Mouse (Mus musculus): ENCODE results near the gene 2310061I04Rik.

2310061I04Rik gene

GRCm38 (mm10) chr17:35870884-35871696 is 26.1 kb downstream of the 2310061I04Rik start:
- no peak for DNase-seq (ENCODE audit: low read depth, low spot score)

- peak; percentile 59 for DNase-seq (ENCODE audit: low read depth, low spot score)
Observed at GRCm38 (mm10) chr17:35870151-35870883, 26.9 kb downstream of the 2310061I04Rik start.

- peak; percentile 35 for DNase-seq (ENCODE audit: low read depth, low spot score)
Observed at GRCm38 (mm10) chr17:35869346-35870067, 27.7 kb downstream of the 2310061I04Rik start.

- DNase-seq (ENCODE audit: low read depth, low spot score) = no peak
Observed at GRCm38 (mm10) chr17:35868961-35869345, 28.3 kb downstream of the 2310061I04Rik start.

- peak; percentile 47 for DNase-seq (ENCODE audit: low read depth, low spot score)
Observed at GRCm38 (mm10) chr17:35868165-35868820, 28.9 kb downstream of the 2310061I04Rik start.

GRCm38 (mm10) chr17:35866911-35867890 is 30.0 kb downstream of the 2310061I04Rik start:
- no peak for DNase-seq (ENCODE audit: low read depth, low spot score)

- DNase-seq (ENCODE audit: low read depth, low spot score) = peak; percentile 54
Observed at GRCm38 (mm10) chr17:35866281-35866831, 30.9 kb downstream of the 2310061I04Rik start.

- DNase-seq (ENCODE audit: low read depth, low spot score) = peak; percentile 70
Observed at GRCm38 (mm10) chr17:35865481-35866280, 31.6 kb downstream of the 2310061I04Rik start, which contains the start of gene Ppp1r18. Gene Ppp1r18, plus strand, starts transcription at chr17:35865593.

- no peak for DNase-seq (ENCODE audit: low read depth, low spot score)
Observed at GRCm38 (mm10) chr17:35864832-35865353, 32.3 kb downstream of the 2310061I04Rik start.

- peak; percentile 66 for DNase-seq (ENCODE audit: low read depth, low spot score)
Observed at GRCm38 (mm10) chr17:35861198-35861857, 35.9 kb downstream of the 2310061I04Rik start, which contains the start of gene Nrm. Gene Nrm, plus strand, starts transcription at chr17:35861318.

- no peak for DNase-seq (ENCODE audit: low read depth, low spot score)
Observed at GRCm38 (mm10) chr17:35860831-35861197, 36.4 kb downstream of the 2310061I04Rik start.

GRCm38 (mm10) chr17:35859835-35860234 is 37.4 kb downstream of the 2310061I04Rik start:
- DNase-seq (ENCODE audit: low read depth, low spot score) = no peak

GRCm38 (mm10) chr17:35859371-35859770 is 37.9 kb downstream of the 2310061I04Rik start:
- no peak for DNase-seq (ENCODE audit: low read depth, low spot score)

GRCm38 (mm10) chr17:35850974-35851373 is 46.3 kb downstream of the 2310061I04Rik start:
- DNase-seq (ENCODE audit: low read depth, low spot score) = no peak

GRCm38 (mm10) chr17:35848112-35848511 is 49.1 kb downstream of the 2310061I04Rik start:
- no peak for DNase-seq (ENCODE audit: low read depth, low spot score)

GRCm38 (mm10) chr17:35843514-35843913 is 53.7 kb downstream of the 2310061I04Rik start:
- DNase-seq (ENCODE audit: low read depth, low spot score) = no peak

All from skeletal muscle tissue, adult 2 months (tissue).